Mouse (Mus musculus): ENCODE results near the gene Acly.
A peak's percentile ranks its signal among the peaks of the same experiment; 100 is the strongest.

DNA sequence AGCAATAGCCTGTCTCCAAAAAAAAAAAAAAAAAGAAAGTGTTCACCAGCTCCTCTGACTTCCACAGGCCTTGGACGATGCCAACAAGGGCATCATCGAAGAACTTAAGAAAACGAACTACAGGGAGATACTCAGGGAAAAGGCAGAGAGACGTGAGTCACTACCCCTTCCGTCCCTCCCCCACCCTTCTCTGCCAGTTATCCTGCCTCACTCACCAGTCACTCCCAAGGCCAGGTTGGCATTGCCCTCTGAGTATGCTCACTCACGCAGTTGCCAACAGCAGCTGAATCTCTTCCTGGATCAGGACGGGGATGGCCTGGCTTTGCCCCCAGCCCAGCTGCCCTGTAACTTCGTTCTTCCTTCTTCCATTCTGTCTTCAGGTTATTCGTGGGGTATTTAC lies 42.0 kb upstream of the Acly start:
- TF ChIP-seq POLR2A (IDR thresholded peaks at IDR 0.05; ENCODE audit: low read depth, low read length) (no peak), CTCF (conservative IDR thresholded peaks at IDR 0.05 in 1 of 2, IDR thresholded peaks at IDR 0.05 in 1 of 2; ENCODE audit: low read depth in 2 of 2, low read length in 2 of 2) (no peak), HCFC1 (IDR thresholded peaks at IDR 0.05; ENCODE audit: low read depth, low read length) (no peak), E2F4 (IDR thresholded peaks at IDR 0.05; ENCODE audit: insufficient replicate concordance, low read depth, low read length) (no peak), CHD2 (IDR thresholded peaks at IDR 0.05; ENCODE audit: low read length) (0 out of 2 replicates have a peak, but pooled peaks have one; percentile 17), ELF1 (IDR thresholded peaks at IDR 0.05; ENCODE audit: low read depth, low read length) (no peak), IRF4 (IDR thresholded peaks at IDR 0.05; ENCODE audit: low read depth, low read length) (no peak), MEF2A (IDR thresholded peaks at IDR 0.05; ENCODE audit: borderline replicate concordance, low read depth, low read length) (no peak)

Data from CH12.LX (cell line).